Mouse (Mus musculus): ENCODE measurements around the gene Syt1. TPM values are rescaled to one million over a fixed set of nuclear protein-coding genes. Genes with fewer than 3 reads are reported as not detected.

The Syt1 gene
- polyA plus RNA-seq, 1 experiment from 2014 or later = 0.22 TPM

- 64% methylated on average over 5 of the region's 5 CpGs for WGBS (ENCODE audit: insufficient replicate concordance)
- H3K4me2 ChIP-seq (ENCODE audit: low read depth, low read length) = no peak overlapping the region
- no peak overlapping the region for H3K4me3 ChIP-seq (ENCODE audit: low read depth, low read length)
- no peak overlapping the region for H3K27ac ChIP-seq (ENCODE audit: low read length)
- no peak overlapping the region for H3K9ac ChIP-seq (ENCODE audit: low read depth, low read length)
- no peaks in the 10 kb centered on the region for H3K4me1 ChIP-seq (ENCODE audit: control insufficient read depth, low read depth, low read length)
- no peak for ATAC-seq (ENCODE audit: low read depth)
- H3K36me3 ChIP-seq (ENCODE audit: control insufficient read depth, insufficient read depth) = no peaks in the 10 kb centered on the region
- no peaks in the 10 kb centered on the region for H3K27me3 ChIP-seq (ENCODE audit: control insufficient read depth, insufficient read depth, low read depth, low read length)
- H3K9me3 ChIP-seq (replicated peaks; ENCODE audit: control insufficient read depth, low read length) = no peaks in the 10 kb centered on the region; the same call in 1 of the 2 replicates
Observed at GRCm38 (mm10) chr10:108896529-108896928, 114.3 kb downstream of the Syt1 start.

GRCm38 (mm10) chr10:108893288-108893687 lies 117.5 kb downstream of the Syt1 start:
- Histone ChIP-seq H3K4me3 (ENCODE audit: low read depth, low read length) (no peak overlapping the region), H3K27me3 (ENCODE audit: control insufficient read depth, insufficient read depth, low read depth, low read length) (no peaks in the 10 kb centered on the region), H3K9ac (ENCODE audit: low read depth, low read length) (no peak overlapping the region), H3K36me3 (ENCODE audit: control insufficient read depth, insufficient read depth) (no peaks in the 10 kb centered on the region), H3K4me2 (ENCODE audit: low read depth, low read length) (no peak overlapping the region), H3K4me1 (ENCODE audit: control insufficient read depth, low read depth, low read length) (no peaks in the 10 kb centered on the region), H3K9me3 (replicated peaks; ENCODE audit: control insufficient read depth, low read length) (no peaks in the 10 kb centered on the region; the same call in 1 of the 2 replicates), H3K27ac (ENCODE audit: low read length) (no peak overlapping the region)
- WGBS (ENCODE audit: insufficient replicate concordance) = 60% methylated on average over 6 of the region's 6 CpGs
- ATAC-seq (ENCODE audit: low read depth) = no peak

GRCm38 (mm10) chr10:108892441-108892840 lies 118.3 kb downstream of the Syt1 start:
- Histone ChIP-seq H3K27me3 (ENCODE audit: control insufficient read depth, insufficient read depth, low read depth, low read length) (no peaks in the 10 kb centered on the region), H3K4me2 (ENCODE audit: low read depth, low read length) (no peak overlapping the region), H3K9ac (ENCODE audit: low read depth, low read length) (no peak overlapping the region), H3K4me1 (ENCODE audit: control insufficient read depth, low read depth, low read length) (no peaks in the 10 kb centered on the region), H3K9me3 (replicated peaks; ENCODE audit: control insufficient read depth, low read length) (no peaks in the 10 kb centered on the region; the same call in 1 of the 2 replicates), H3K27ac (ENCODE audit: low read length) (no peak overlapping the region), H3K36me3 (ENCODE audit: control insufficient read depth, insufficient read depth) (no peaks in the 10 kb centered on the region), H3K4me3 (ENCODE audit: low read depth, low read length) (no peak overlapping the region)
- 69% methylated on average over 1 of the region's 1 CpGs for WGBS (ENCODE audit: insufficient replicate concordance)
- ATAC-seq (ENCODE audit: low read depth) = no peak

GRCm38 (mm10) chr10:108889084-108889483 lies 121.7 kb downstream of the Syt1 start:
- ATAC-seq (ENCODE audit: low read depth) = no peak
- no peak overlapping the region for H3K9ac ChIP-seq (ENCODE audit: low read depth, low read length)
- H3K9me3 ChIP-seq (replicated peaks; ENCODE audit: control insufficient read depth, low read length) = no peaks in the 10 kb centered on the region; the same call in 1 of the 2 replicates
- no peak overlapping the region for H3K4me3 ChIP-seq (ENCODE audit: low read depth, low read length)
- H3K36me3 ChIP-seq (ENCODE audit: control insufficient read depth, insufficient read depth) = no peaks in the 10 kb centered on the region
- H3K4me1 ChIP-seq (ENCODE audit: control insufficient read depth, low read depth, low read length) = no peaks in the 10 kb centered on the region
- H3K4me2 ChIP-seq (ENCODE audit: low read depth, low read length) = no peak overlapping the region
- 59% methylated on average over 4 of the region's 4 CpGs for WGBS (ENCODE audit: insufficient replicate concordance)
- no peak overlapping the region for H3K27ac ChIP-seq (ENCODE audit: low read length)
- H3K27me3 ChIP-seq (ENCODE audit: control insufficient read depth, insufficient read depth, low read depth, low read length) = no peaks in the 10 kb centered on the region

GRCm38 (mm10) chr10:108886781-108887180 lies 124.0 kb downstream of the Syt1 start:
- Histone ChIP-seq H3K27ac (ENCODE audit: low read length) (no peak overlapping the region), H3K4me3 (ENCODE audit: low read depth, low read length) (no peak overlapping the region), H3K27me3 (ENCODE audit: control insufficient read depth, insufficient read depth, low read depth, low read length) (no peaks in the 10 kb centered on the region), H3K9ac (ENCODE audit: low read depth, low read length) (no peak overlapping the region), H3K36me3 (ENCODE audit: control insufficient read depth, insufficient read depth) (no peaks in the 10 kb centered on the region), H3K9me3 (replicated peaks; ENCODE audit: control insufficient read depth, low read length) (no peaks in the 10 kb centered on the region), H3K4me1 (ENCODE audit: control insufficient read depth, low read depth, low read length) (no peaks in the 10 kb centered on the region), H3K4me2 (ENCODE audit: low read depth, low read length) (no peak overlapping the region)
- no peak for ATAC-seq (ENCODE audit: low read depth)

GRCm38 (mm10) chr10:108885769-108886168 lies 125.0 kb downstream of the Syt1 start:
- no peak for ATAC-seq (ENCODE audit: low read depth)
- Histone ChIP-seq H3K4me2 (ENCODE audit: low read depth, low read length) (no peak overlapping the region), H3K9ac (ENCODE audit: low read depth, low read length) (no peak overlapping the region), H3K9me3 (replicated peaks; ENCODE audit: control insufficient read depth, low read length) (no peaks in the 10 kb centered on the region), H3K27ac (ENCODE audit: low read length) (no peak overlapping the region), H3K4me3 (ENCODE audit: low read depth, low read length) (no peak overlapping the region), H3K27me3 (ENCODE audit: control insufficient read depth, insufficient read depth, low read depth, low read length) (no peaks in the 10 kb centered on the region), H3K4me1 (ENCODE audit: control insufficient read depth, low read depth, low read length) (no peaks in the 10 kb centered on the region), H3K36me3 (ENCODE audit: control insufficient read depth, insufficient read depth) (no peaks in the 10 kb centered on the region)
- 67% methylated on average over 1 of the region's 1 CpGs for WGBS (ENCODE audit: insufficient replicate concordance)

GRCm38 (mm10) chr10:108884520-108884919 lies 126.3 kb downstream of the Syt1 start:
- no peak for ATAC-seq (ENCODE audit: low read depth)
- Histone ChIP-seq H3K4me3 (ENCODE audit: low read depth, low read length) (no peak overlapping the region), H3K27me3 (ENCODE audit: control insufficient read depth, insufficient read depth, low read depth, low read length) (no peaks in the 10 kb centered on the region), H3K27ac (ENCODE audit: low read length) (no peak overlapping the region), H3K4me1 (ENCODE audit: control insufficient read depth, low read depth, low read length) (no peaks in the 10 kb centered on the region), H3K9ac (ENCODE audit: low read depth, low read length) (no peak overlapping the region), H3K9me3 (replicated peaks; ENCODE audit: control insufficient read depth, low read length) (no peaks in the 10 kb centered on the region), H3K36me3 (ENCODE audit: control insufficient read depth, insufficient read depth) (no peaks in the 10 kb centered on the region), H3K4me2 (ENCODE audit: low read depth, low read length) (no peak overlapping the region)
- WGBS (ENCODE audit: insufficient replicate concordance) = 68% methylated on average over 1 of the region's 1 CpGs

GRCm38 (mm10) chr10:108880372-108880771 lies 130.4 kb downstream of the Syt1 start:
- Histone ChIP-seq H3K27me3 (ENCODE audit: control insufficient read depth, insufficient read depth, low read depth, low read length) (no peaks in the 10 kb centered on the region), H3K4me2 (ENCODE audit: low read depth, low read length) (no peak overlapping the region), H3K36me3 (ENCODE audit: control insufficient read depth, insufficient read depth) (no peaks in the 10 kb centered on the region), H3K27ac (ENCODE audit: low read length) (no peak overlapping the region), H3K9ac (ENCODE audit: low read depth, low read length) (no peak overlapping the region), H3K4me1 (ENCODE audit: control insufficient read depth, low read depth, low read length) (no peaks in the 10 kb centered on the region), H3K9me3 (replicated peaks; ENCODE audit: control insufficient read depth, low read length) (no peaks in the 10 kb centered on the region), H3K4me3 (ENCODE audit: low read depth, low read length) (no peak overlapping the region)
- 71% methylated on average over 2 of the region's 2 CpGs for WGBS (ENCODE audit: insufficient replicate concordance)
- no peak for ATAC-seq (ENCODE audit: low read depth)

GRCm38 (mm10) chr10:108875730-108876129 lies 135.1 kb downstream of the Syt1 start:
- no peak for ATAC-seq (ENCODE audit: low read depth)
- Histone ChIP-seq H3K4me1 (ENCODE audit: control insufficient read depth, low read depth, low read length) (no peaks in the 10 kb centered on the region), H3K9me3 (replicated peaks; ENCODE audit: control insufficient read depth, low read length) (no peaks in the 10 kb centered on the region), H3K4me3 (ENCODE audit: low read depth, low read length) (no peak overlapping the region), H3K9ac (ENCODE audit: low read depth, low read length) (no peak overlapping the region), H3K27ac (ENCODE audit: low read length) (no peak overlapping the region), H3K4me2 (ENCODE audit: low read depth, low read length) (no peak overlapping the region), H3K27me3 (ENCODE audit: control insufficient read depth, insufficient read depth, low read depth, low read length) (no peaks in the 10 kb centered on the region), H3K36me3 (ENCODE audit: control insufficient read depth, insufficient read depth) (no peaks in the 10 kb centered on the region)
- 63% methylated on average over 5 of the region's 5 CpGs for WGBS (ENCODE audit: insufficient replicate concordance)
